Mouse (Mus musculus) T-helper 2 cell (primary cell): ENCODE data around the gene Usp2.

ENCODE experiments used
- in situ Hi-C: fragments of 300-600 bp; cut with MboI, MseI; formaldehyde crosslinking; loops from one replicate; pipeline ENCODE4 v1.15.1; 2025; ENCODE audit warnings: high pct_unique_total_duplicates

Usp2 gene

GRCm38 (mm10) chr9:44116182-44116581 lies 49.4 kb downstream of the Usp2 start:
- in situ Hi-C loops: no loop called here

- in situ Hi-C loops: no loop called here
Measured at GRCm38 (mm10) chr9:44119011-44119410, 52.2 kb downstream of the Usp2 start.

DNA sequence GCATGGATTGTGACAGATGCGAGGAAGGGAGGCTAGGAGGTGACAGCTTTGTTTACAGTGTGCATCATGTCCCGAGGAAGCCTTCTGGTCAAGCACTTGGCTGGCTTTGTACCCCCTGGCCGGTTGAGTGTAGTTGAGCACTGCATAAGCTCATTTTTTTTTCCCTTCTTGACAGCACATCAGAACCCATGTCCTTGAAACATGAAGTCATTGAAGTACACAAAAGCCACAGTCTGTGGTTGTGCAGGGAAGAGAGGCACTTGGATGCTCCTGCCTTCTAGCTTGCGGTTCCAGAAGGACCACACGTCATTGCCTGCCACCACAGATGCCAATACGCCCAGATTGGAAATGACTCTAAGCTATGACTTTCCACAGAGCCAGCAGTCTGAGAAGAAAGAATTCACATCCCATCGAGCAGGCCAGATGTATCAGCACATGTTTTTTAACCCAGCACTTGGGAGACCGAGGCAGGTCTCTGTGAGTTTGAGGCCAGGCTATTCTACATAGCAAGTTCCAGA lies 53.2 kb downstream of the Usp2 start:
- in situ Hi-C loops: no loop called here

- in situ Hi-C loops: no loop called here
Measured at GRCm38 (mm10) chr9:44124317-44124716, 57.5 kb downstream of the Usp2 start.

GRCm38 (mm10) chr9:44125026-44125425 lies 58.2 kb downstream of the Usp2 start:
- in situ Hi-C loops: no loop called here

GRCm38 (mm10) chr9:44125546-44126428 lies 59.0 kb downstream of the Usp2 start:
- in situ Hi-C loops: no loop called here

GRCm38 (mm10) chr9:44126746-44127145 lies 59.9 kb downstream of the Usp2 start:
- in situ Hi-C loops: no loop called here

GRCm38 (mm10) chr9:44127351-44127801 lies 60.6 kb downstream of the Usp2 start:
- in situ Hi-C loops: no loop called here

DNA sequence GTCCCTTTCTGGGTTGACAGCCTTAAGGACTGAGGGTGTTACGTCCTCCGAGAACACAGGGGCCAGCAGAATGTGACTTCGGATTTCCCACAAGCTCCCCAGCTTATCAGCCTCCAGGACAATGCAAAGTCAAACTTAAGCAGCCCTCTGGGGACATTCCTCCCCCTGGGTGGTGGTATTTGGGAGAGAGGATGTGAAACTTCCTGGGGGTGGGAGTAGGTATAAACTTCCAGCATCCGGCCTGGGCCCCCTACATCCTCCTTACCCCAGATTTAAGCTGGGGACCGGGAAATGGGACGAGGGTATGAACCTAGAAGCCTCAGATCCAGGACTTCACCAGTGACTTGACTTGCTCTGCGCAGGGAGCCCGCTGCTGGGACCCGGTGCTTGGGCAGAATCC lies 62.8 kb downstream of the Usp2 start:
- in situ Hi-C loops: no loop called here

DNA sequence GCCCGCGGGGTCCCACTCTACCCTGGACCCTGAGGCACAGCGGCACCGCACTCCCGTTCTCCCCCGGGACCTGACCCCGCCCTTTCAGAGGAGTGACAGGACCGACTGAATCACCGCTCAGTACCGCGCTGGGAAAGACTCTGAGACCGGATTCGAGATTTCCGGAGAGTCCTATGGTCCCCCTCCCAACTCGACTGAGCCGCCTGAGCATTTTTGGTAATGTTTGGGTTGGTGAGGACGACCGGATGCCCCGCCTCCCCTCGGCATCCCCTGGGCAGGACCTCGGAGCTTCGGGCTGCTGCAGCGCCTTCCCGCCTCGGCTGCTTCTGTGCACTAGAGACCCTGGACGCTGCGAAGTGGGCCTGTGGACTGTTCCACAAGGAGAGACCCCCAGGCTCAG lies 63.2 kb downstream of the Usp2 start:
- in situ Hi-C loops: no loop called here

DNA sequence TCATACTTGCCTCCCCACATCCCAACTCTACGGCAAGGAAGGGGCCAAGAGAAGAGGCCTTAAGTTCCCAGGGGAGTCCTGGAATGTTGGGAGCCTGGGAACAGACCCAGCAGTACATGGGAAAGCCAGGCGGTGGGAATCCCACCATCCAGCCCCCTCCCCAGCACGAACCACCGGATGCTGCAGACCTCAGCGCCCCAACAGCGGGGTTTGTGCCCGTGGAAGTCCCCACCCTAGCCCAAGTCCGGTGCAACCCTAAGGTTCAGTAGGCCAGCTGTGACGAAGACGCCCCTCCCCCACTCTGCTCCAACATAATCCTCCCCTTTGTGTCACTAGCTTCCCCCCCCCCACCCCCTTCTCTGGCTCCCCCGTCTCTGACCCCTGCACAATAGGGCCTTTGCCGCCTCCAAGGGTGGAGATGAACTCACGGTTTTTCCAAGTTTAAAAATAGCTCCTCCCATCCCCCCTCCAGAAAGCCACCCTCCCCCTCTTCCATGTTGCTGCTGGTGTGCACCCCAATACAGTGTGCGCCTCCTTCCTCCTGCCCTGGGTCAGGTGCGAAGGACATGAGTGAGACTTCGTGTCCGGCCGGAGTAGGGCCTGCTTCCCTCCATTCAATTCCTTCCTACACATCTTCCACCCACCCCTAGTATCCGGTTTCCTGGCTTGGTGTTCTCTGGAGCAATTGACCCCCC lies 63.9 kb downstream of the Usp2 start:
- in situ Hi-C loops: no loop called here

DNA sequence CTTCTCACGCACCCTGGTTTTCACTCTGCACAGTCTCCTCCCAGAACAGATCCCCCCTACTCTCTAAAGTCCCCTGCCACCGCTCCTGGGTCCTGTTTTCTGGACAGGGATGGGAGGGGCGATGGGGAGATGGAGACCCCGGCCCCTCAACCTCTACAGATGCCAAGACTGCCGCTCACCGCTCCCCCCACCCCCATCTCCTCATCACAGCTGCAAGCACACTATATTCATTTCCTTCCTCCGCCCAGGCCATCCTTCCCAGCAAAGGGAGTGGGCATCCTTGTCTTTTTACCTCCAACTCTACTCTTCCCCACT lies 64.4 kb downstream of the Usp2 start:
- in situ Hi-C loops: no loop called here

- in situ Hi-C loops: no loop called here
Measured at GRCm38 (mm10) chr9:44132200-44132599, 65.4 kb downstream of the Usp2 start.

DNA sequence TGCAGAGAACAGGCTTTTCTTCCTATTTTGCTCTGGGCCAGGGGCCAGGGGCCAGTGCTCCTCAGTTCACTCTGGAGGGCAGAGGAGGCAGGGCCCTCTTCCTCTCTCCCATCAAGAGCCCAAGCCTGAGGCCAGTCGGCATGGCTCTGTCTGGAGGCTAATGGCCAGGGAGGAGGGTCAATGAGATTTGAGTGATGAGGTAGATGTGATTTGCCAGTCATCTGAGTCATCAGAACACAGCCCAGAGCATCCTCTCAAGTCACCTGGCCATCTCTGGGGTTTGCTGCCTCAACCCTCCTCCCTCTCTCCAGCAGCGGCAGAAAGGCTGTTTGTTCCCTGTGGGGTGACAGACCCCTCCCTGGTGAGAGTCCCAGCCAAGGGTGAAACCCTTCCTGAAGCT lies 66.5 kb downstream of the Usp2 start:
- in situ Hi-C loops: no loop called here

GRCm38 (mm10) chr9:44134101-44134850 lies 67.5 kb downstream of the Usp2 start, which contains the start of gene Mcam:
Gene Mcam, plus strand, starts transcription at chr9:44134469.
- in situ Hi-C loops: no loop called here

DNA sequence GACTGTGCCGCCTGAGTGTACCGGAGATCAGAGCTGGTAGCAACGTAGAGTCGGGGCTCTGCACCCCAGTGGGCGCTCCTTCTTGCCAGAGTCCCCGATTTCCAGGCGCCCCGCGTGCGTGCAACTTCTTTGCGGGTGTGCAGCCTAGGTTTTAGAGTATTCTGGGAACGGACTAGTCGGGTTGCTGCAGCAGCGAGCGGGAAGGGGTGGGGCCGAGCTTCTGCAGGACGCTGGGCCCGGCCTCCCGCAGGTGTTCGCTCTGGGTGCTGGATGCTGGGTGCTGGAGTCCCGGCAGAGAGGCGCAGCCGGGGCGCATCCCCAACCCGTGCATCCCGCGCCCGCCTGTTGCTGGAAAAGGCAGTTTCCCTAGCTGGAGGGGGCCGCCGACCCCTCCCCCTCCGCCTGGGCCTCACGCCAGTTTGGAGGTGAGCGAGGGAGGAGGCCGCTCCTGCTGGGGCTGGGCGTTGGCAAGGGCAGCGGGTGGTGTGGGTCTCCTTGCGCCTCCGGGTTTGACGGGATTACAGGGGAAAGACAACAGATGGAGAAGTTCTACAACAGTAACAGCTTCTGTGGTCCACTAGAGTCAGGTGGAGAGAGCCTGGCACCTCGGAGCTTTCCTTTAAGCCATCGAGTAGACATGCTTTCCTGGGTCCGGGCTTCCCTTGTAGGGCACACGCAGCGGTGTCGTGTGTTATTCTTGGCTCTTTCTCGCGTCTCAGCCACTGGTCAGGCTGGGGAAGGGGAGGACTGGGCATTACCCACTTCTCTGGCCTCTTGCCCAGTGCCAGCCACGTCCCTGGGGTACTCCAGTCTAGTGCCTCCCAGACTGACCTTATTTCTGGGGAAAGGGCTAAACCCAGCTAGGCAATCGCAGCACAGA lies 68.3 kb downstream of the Usp2 start:
- in situ Hi-C loops: no loop called here

DNA sequence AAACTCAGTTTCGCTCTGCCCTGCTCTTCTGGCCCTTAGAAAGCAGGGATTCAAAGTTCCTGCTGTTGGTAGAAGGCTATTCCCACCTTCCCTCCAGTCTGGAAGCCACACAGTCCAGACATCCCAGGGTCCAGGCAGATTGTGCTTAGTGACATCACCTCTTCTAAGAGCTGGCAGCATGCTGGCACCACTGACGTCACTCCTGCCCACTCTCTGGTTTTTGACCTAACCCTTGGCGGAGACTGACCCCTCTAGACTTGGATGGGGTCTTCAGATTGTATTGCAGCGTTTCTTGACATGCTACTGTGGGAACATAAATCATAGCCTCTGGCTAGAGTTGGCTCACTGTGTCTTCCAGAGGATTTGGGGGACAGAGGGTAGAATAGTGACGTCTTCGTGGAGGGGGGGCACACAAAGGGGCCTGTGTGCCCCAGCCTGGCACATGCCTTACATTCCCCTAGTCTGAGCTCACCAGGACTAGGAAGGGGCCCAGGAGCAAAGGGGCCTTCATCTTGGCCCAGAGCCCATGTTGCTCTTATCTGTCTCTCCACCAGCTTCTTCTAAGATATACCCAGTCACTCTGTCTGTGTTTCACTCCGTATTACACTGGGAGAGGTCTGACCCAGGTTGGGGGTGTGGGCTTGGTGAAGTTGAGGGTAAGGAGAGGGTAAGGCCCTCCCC lies 69.0 kb downstream of the Usp2 start:
- in situ Hi-C loops: no loop called here

DNA sequence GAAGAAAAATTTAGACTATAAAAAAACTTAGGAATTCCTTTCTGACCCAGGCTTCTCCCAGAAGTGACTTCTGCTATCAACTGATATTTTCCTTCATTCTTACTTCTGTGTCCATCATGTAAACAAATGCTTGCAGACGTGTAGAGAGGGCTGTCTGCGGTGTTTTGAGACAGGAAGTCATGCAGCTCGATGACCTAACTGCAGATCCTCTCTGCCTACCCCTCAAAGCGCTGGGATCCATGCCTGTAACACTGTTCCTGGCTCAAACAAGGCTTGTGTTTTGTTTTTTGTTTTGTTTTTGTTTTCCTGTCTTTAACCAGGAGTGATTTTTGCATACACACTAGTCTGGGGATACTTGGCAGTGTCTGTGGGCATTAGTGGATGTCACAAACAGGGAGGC lies 71.0 kb downstream of the Usp2 start:
- in situ Hi-C loops: no loop called here

GRCm38 (mm10) chr9:44141951-44142350 lies 75.1 kb downstream of the Usp2 start:
- in situ Hi-C loops: no loop called here

- in situ Hi-C loops: no loop called here
Measured at GRCm38 (mm10) chr9:44143421-44143820, 76.6 kb downstream of the Usp2 start.
